In the genomic region with DNA sequence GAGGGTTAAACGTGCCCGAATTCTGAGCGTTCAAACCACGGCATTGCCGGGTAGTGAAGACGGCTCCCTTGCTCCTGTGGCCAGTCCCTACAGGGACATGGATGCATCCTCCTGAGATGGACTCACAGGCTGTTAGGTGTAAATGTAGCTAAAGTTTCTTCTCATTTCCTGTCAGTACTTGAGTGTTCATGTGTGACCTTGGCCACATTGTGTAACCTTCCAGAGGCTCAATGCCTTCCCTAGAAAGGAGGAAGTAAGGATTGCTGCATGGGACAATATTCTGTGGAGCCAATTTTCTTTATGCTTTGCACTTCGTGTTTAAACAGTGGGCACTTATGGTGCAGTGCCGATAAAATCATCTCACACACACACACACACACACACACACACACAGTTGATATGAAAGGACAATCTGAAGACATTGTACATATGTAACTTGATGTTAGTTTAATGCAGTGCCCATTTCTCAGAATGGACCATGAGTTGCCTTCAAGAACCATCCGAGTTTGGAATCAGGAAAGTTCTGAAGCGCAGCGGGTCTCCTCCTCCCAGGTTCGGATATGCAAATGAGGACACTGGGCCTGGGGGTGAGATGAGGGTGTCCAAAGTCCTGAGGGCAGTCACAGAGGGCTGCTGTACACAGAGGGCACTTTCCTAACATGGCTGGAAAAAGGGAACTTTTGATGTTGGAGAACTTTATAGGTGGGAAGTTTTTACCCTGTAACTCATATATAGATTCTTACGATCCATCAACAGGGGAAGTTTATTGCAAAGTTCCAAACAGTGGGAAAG, we compare ENCODE assay signal across 23 mouse cellular contexts. TPM values are rescaled to one million over a fixed set of nuclear protein-coding genes. Genes with fewer than 3 reads are reported as not detected.
DNase-seq lines count a peak whose midpoint lies in the region; ATAC-seq and TF ChIP-seq lines count a peak whose summit lies in the region.
"Had no signal": no experiment of that assay in that cellular context is flagged by ENCODE, and none has a peak within 500 bp of the region (broad histone marks: within the 10 kb centered on the region; RNA-seq: fewer than 3 reads in every experiment).

A gene (plus strand): TSS at position 610 of the 792 bp plus-strand sequence.

- H3K9me3 ChIP-seq in erythroblast, embryonic 14.5 days (ENCODE audit: control insufficient read depth, low read length), result no peaks in the 10 kb centered on the region
- H3K9me3 ChIP-seq in liver, embryonic 12.5 days (replicated peaks), result no peaks in the 10 kb centered on the region
- H3K9me3 ChIP-seq in liver, embryonic 16.5 days (replicated peaks; ENCODE audit: control insufficient read depth, low read length), result no peaks in the 10 kb centered on the region
- H3K9me3 ChIP-seq: forebrain, embryonic 10.5 days; hindbrain, embryonic 13.5 days; limb, embryonic 15.5 days; neural tube, embryonic 12.5 days had no signal

- H3K4me3 ChIP-seq in erythroblast, embryonic 14.5 days (replicated peaks), result peak within 1 kb of the TSS; percentile 40
- peak within 1 kb of the TSS; percentile 74 for H3K4me3 ChIP-seq in liver, adult 2 months (ENCODE audit: insufficient read depth, low read depth, low read length)
- H3K4me3 ChIP-seq in liver, embryonic 12.5 days, result no peak within 1 kb of the TSS
- H3K4me3 ChIP-seq in liver, embryonic 16.5 days (ENCODE audit: low read depth, low read length), result no peak within 1 kb of the TSS
- H3K4me3 ChIP-seq: forebrain, embryonic 10.5 days; hindbrain, embryonic 13.5 days; limb, embryonic 15.5 days; neural tube, embryonic 12.5 days had no signal

- peak within 1 kb of the TSS; percentile 24 for H3K27ac ChIP-seq in liver, adult 2 months (replicated peaks; ENCODE audit: insufficient read depth, low read depth, low read length)
- no peak within 1 kb of the TSS for H3K27ac ChIP-seq in liver, embryonic 12.5 days
- H3K27ac ChIP-seq in liver, embryonic 16.5 days (ENCODE audit: low read length), result no peak within 1 kb of the TSS
- H3K27ac ChIP-seq: forebrain, embryonic 10.5 days; hindbrain, embryonic 13.5 days; limb, embryonic 15.5 days; neural tube, embryonic 12.5 days had no signal

- peaks cover 17% of the 10 kb centered on the region; the same call in 1 of the 2 replicates for H3K79me2 ChIP-seq in liver, adult 2 months (ENCODE audit: control insufficient read depth, insufficient read depth, low read length)

- no peak within 1 kb of the TSS for H3K4me2 ChIP-seq in liver, embryonic 12.5 days
- H3K4me2 ChIP-seq in liver, embryonic 16.5 days (ENCODE audit: low read depth, low read length), result no peak within 1 kb of the TSS
- H3K4me2 ChIP-seq: heart, embryonic 11.5 days; hindbrain, embryonic 13.5 days; limb, embryonic 15.5 days; neural tube, embryonic 12.5 days had no signal

- peak; percentile 51; the same call in 1 of the 2 replicates for TF ChIP-seq POLR2A in liver, adult 2 months (IDR thresholded peaks at IDR 0.05; ENCODE audit: extremely low read depth, insufficient read depth, low read length)

- peak within 1 kb of the TSS; percentile 10; the same call in 1 of the 2 replicates for H3K9ac ChIP-seq in liver, adult 2 months (ENCODE audit: low read depth, low read length)
- no peak within 1 kb of the TSS for H3K9ac ChIP-seq in liver, embryonic 12.5 days
- H3K9ac ChIP-seq in liver, embryonic 16.5 days (ENCODE audit: low read depth, low read length), result no peak within 1 kb of the TSS
- H3K9ac ChIP-seq: forebrain, postnatal 0 days; hindbrain, embryonic 13.5 days; limb, embryonic 15.5 days; neural tube, embryonic 12.5 days had no signal

- peak; percentile 89 for DNase-seq in liver, adult 2 months (ENCODE audit: extremely low read depth, low read depth, low spot score)
- DNase-seq in layer of hippocampus, adult 11-12 months (ENCODE audit: low spot score), result no peak
- DNase-seq: cerebellum, postnatal 14 days; embryo, embryonic 11 days; forebrain, postnatal 0 days; heart, postnatal 10 days; lung, postnatal 10 days; right cerebral cortex, postnatal 4 days had no signal

- no peak for ATAC-seq in erythroblast, adult 5-6 weeks (replicated peaks; ENCODE audit: low FRiP score, poor library complexity, severe bottlenecking)
- ATAC-seq in liver, embryonic 12.5 days, result no peak
- peak; percentile 66 for ATAC-seq in common myeloid progenitor, adult 5-6 weeks (replicated peaks; ENCODE audit: low read depth, poor library complexity, severe bottlenecking)
- ATAC-seq in liver, embryonic 16.5 days (ENCODE audit: low read depth), result 0 out of 2 replicates have a peak, but pooled peaks have one; percentile 65
- no peak for ATAC-seq in monocyte, adult 5-6 weeks (replicated peaks; ENCODE audit: insufficient number of reproducible peaks, low FRiP score, low TSS enrichment, poor library complexity, severe bottlenecking)
- ATAC-seq: forebrain, postnatal 0 days; inflammation-experienced regulatory T-cells, adult 6 months had no signal

- TF ChIP-seq CTCF in liver, adult 2 months (IDR thresholded peaks at IDR 0.05; ENCODE audit: low read depth, low read length), result no peak

- no peaks in the 10 kb centered on the region for H3K27me3 ChIP-seq in erythroblast, embryonic 14.5 days (ENCODE audit: control insufficient read depth)
- no peaks in the 10 kb centered on the region for H3K27me3 ChIP-seq in liver, adult 2 months (ENCODE audit: control insufficient read depth, insufficient read depth, low read length)
- H3K27me3 ChIP-seq in liver, embryonic 12.5 days (replicated peaks), result peaks cover 17% of the 10 kb centered on the region
- H3K27me3 ChIP-seq in liver, embryonic 16.5 days (ENCODE audit: control insufficient read depth, insufficient read depth, low read depth, low read length), result no peaks in the 10 kb centered on the region
- H3K27me3 ChIP-seq: CH12.LX; hindbrain, embryonic 13.5 days; limb, embryonic 15.5 days; neural tube, embryonic 12.5 days had no signal

- 36% methylated on average over 13 of the region's 13 CpGs for WGBS in liver, adult 2 months
- WGBS in liver, embryonic 12.5 days (ENCODE audit: insufficient replicate concordance), result 79% methylated on average over 13 of the region's 13 CpGs
- 65% methylated on average over 13 of the region's 13 CpGs for WGBS in liver, embryonic 16.5 days (ENCODE audit: insufficient replicate concordance)

- peaks cover 6% of the 10 kb centered on the region for H3K4me1 ChIP-seq in erythroblast, embryonic 14.5 days (ENCODE audit: control insufficient read depth)
- peaks cover 13% of the 10 kb centered on the region; the same call in 1 of the 2 replicates for H3K4me1 ChIP-seq in liver, adult 2 months (ENCODE audit: control insufficient read depth, insufficient read depth, low read length)
- peaks cover 14% of the 10 kb centered on the region for H3K4me1 ChIP-seq in liver, embryonic 12.5 days
- no peaks in the 10 kb centered on the region for H3K4me1 ChIP-seq in liver, embryonic 16.5 days (ENCODE audit: control insufficient read depth, low read depth, low read length)
- H3K4me1 ChIP-seq: forebrain, embryonic 10.5 days; hindbrain, embryonic 13.5 days; limb, embryonic 15.5 days; neural tube, embryonic 12.5 days had no signal

- H3K36me3 ChIP-seq in erythroblast, embryonic 14.5 days (ENCODE audit: control insufficient read depth), result no peaks in the 10 kb centered on the region
- peaks cover 17% of the 10 kb centered on the region for H3K36me3 ChIP-seq in liver, adult 2 months (ENCODE audit: control insufficient read depth, insufficient read depth, low read length)
- no peaks in the 10 kb centered on the region for H3K36me3 ChIP-seq in liver, embryonic 12.5 days
- no peaks in the 10 kb centered on the region for H3K36me3 ChIP-seq in liver, embryonic 16.5 days (ENCODE audit: control insufficient read depth, insufficient read depth)
- H3K36me3 ChIP-seq: forebrain, embryonic 10.5 days; limb, embryonic 15.5 days; neural tube, embryonic 12.5 days had no signal

RNA-seq across cellular contexts. Expression of the gene that starts here (rescaled TPM):
- not detected in 2 replicates for polyA plus RNA-seq in erythroblast, embryonic 14.5 days (2012)
- not detected in 2 replicates for total RNA-seq in erythroblast, adult 5-6 weeks (2015; ENCODE audit: low replicate concordance)
- total RNA-seq in erythroblast, adult 5-6 weeks (2017; ENCODE audit: low replicate concordance), result not detected in 2 replicates
- 382 and 384 TPM in 2 replicates for total RNA-seq in liver, adult 2 months (2014; rRNA removed)
- 309 TPM in 2 replicates for polyA plus RNA-seq in liver, adult 2 months (2012; rRNA removed)
- polyA plus RNA-seq in liver, embryonic 12.5 days (2016; fragmentation: Nextera tagmentation; extraction: Ambion mirVana), result 5.1 and 5.6 TPM in 2 replicates
- total RNA-seq in common myeloid progenitor, adult 5-6 weeks (2017), result not detected in 2 replicates
- polyA plus RNA-seq in liver, embryonic 16.5 days (2015; fragmentation: Nextera tagmentation; extraction: Ambion mirVana), result 42.7 and 48.6 TPM in 2 replicates
- not detected in 3 replicates for total RNA-seq in monocyte, adult 5-6 weeks (2017)
- total RNA-seq: gastrocnemius, adult 18-20 months; heart, postnatal 10 days had no signal
- polyA plus RNA-seq: embryonic facial prominence, embryonic 14.5 days; forebrain, embryonic 10.5 days; forebrain, postnatal 0 days; hindbrain, embryonic 13.5 days; inflammation-experienced regulatory T-cells, adult 6 months; limb, embryonic 15.5 days had no signal

Comparison
In these comparisons a context has a peak if more than half of its experiments do, and no peak if none do; other contexts are left out.
1. RNA of the gene that starts here (total RNA-seq): 382 to 384 TPM in liver, adult 2 months; not detected in erythroblast, adult 5-6 weeks, not detected in common myeloid progenitor, adult 5-6 weeks and not detected in monocyte, adult 5-6 weeks; every median in the first group is over 100 times any median in the second.
2. H3K4me3 ChIP-seq: peak in erythroblast, embryonic 14.5 days (single experiment) and liver, adult 2 months (single experiment); none in liver, embryonic 12.5 days (single experiment) and liver, embryonic 16.5 days (single experiment).
3. Peak in ATAC-seq in common myeloid progenitor, adult 5-6 weeks; RNA of the gene not detected or under 1 TPM.